Mouse (Mus musculus) heart, adult 11 months (tissue): ENCODE measurements around the gene Oasl2.
"Not testable (repeated sequence)": the region's sequence is repeated elsewhere in the genome, so short reads cannot be mapped to it uniquely, and the experiment has no call there.

Experiments
- DNase-seq: peaks from one replicate; pipeline ENCODE4 v3.0.0; 2022

Gene Oasl2

DNA sequence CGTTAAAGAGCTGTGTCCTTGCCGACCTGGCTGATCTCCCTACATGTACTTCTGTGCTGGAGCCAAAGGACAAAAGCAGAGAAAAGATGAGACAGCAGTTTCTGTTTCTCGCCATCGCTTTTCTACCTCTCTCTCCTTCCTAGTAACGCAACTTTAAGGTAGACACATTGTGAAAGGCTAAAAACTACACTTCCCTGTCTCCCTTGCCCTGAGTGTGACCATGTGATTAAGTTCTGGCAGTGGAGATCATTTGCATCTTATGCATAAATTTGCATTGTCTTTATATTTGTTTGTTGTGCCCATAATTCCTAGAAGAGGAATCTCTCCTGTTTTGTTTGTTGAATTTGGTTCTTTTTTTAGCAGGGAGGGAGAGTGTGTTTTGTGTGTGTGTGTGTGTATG lies 19.1 kb downstream of the Oasl2 start:
- DNase-seq, result no peak

DNA sequence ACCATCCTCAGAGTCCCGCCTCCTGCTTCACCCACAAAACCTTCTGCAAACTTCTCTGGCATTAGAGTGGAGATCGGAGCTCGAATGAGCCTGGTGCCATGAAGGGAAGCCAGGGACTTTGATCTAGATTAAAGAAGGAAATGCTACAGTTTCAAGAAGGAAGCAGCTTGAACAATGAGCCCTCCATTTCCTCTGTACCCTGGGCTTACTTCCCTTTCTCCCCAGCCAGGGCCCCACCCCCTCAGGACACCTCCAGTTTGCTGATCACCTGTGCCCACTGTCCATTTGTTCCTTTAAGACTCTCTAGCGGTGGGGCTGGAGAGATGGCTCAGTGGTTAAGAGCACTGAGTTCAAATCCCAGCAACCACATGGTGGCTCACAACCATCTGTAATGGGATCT lies 20.0 kb downstream of the Oasl2 start:
- peak; percentile 95 for DNase-seq

DNA sequence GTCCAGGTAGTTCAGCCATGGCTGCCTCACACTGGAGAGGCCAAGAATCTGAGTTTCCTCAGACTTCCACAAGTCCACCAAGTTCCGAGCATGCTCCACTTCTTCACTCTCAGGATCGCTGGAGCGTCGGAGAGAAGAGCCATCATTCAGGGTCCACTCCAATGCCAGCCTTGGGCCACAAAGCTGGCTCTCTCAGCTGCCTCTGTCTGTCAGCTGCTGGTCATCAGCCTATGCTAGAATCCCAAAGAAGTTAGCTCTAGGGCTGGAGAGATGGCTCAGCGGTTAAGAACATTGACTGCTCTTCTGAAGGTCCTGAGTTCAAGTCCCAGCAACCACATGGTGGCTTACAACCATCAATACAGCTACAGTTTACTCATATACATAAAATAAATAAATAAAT lies 20.6 kb downstream of the Oasl2 start:
- DNase-seq, result not testable (repeated sequence)

DNA sequence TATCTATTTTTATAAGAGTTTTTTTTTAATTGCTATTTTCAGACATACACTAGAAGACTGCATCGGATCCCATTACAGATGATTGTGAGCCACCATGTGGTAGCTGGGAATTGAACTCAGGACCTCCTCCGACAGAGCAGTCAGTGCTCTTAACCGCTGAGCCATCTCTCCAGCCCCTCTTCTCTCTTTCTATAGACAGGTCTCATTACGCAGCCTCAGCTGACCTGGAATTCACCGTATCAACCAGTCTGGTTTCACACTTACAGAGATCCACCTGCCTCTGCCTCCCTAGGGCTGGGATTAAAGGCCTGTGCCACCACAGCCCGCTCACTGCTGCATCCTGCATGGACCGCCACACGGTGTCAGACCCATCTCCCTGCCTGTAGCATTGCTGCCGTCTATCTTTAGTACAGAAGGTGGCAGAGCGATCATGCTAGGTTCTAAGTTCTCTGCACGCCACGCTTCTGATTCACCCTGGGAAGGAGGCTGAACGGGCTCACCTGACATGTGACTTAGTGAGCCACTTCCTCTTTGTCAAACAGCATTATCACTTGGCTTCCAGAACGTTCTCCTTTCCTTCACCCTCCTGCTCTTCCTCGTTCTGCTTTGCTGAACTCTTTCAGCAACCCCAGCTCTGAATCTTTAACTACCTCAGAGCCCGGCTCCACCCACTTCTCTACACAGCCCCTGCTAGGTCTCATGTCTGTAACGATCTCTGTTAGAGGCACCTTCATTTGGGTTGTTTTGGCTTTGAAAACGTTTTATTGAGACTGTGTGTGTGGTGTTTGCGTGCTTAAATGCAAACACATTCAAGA lies 25.0 kb downstream of the Oasl2 start:
- DNase-seq, result peak; percentile 93

DNA sequence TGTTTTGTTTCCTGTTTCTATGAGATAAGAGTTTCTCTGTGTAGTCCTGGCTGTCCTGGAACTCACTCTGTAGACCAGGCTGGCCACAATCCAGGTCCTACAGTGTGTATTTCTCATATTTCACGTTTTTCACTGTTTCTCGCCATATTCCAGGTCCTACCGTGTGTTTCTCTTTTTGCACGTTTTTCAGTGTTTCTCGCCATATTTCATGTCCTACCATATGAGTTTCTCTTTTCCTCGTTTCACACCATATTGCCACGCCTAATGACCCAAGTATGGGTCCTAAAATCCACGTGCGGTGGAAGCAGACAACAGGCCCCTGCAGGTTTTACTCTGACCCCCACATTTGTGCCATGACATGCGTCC lies 25.6 kb downstream of the Oasl2 start:
- DNase-seq, result no peak

DNA sequence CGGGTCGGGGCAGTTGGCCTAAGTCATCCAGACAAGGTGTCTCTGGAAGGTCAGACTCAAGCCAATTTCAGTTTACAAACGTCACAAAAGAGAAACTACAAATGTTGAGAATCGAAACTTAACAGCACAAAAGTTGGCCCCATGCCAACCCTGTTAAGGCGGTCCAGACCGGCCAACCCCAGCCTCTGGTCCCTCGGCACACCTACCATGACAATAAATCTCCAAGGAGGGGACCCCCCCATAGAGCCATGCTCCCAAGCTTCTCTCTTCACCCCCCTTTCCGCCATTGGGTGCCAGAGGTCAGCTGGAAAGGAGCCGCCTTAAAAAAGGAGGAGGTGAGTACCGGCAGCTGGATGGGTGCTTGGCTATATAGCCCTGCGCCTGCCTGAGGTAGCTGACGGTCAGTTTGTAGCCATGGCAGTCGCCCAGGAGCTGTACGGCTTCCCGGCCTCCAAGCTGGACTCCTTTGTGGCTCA lies 26.3 kb downstream of the Oasl2 start, which contains the start of gene Oasl1:
Gene Oasl1, plus strand, starts transcription at position 243 of the 476 bp plus-strand sequence.
- peak; percentile 96 for DNase-seq

DNA sequence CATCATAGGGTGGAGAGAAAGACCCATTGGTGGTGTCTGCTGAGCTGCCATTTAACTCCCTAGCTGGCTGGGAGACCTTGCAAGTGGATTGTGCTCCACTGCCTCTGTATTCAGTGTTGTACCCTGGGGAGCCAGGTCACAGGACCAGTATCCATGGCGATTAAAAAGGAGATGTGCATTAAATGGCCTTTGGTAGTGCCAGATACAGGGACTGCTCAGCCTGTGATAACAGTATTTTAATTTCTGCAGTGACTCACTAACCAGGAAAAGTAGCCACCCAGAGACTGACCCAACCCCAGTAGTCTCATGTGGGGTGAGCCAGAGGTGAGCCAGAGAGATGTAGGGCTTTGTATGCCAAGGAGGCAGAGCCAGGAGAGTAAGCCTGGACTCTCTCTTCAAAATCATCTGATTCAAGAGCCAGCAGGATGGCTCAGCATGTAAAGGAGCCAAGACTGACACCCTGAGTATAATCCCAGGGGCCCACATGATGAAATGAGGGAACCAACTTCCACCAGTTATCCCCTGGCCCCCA lies 29.5 kb downstream of the Oasl2 start:
- no peak for DNase-seq

DNA sequence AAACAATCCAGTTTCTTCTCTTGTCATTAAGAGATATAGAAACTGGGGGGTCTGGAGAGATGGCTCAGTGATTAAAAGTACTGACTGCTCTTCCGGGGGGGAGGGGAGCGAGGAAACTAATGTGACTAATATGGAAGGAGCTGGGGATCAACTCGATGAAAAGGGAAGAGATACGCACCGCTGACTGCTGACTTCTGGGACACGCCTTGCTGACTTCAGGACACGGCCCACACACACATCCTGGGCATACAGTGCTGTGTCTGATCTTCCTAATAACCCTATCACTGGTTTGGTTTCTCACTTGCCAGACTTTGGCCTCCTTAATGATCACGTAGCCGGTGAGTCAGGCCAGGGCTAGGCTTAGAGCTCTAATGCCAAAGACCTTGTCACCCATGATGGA lies 30.0 kb downstream of the Oasl2 start:
- no peak for DNase-seq

DNA sequence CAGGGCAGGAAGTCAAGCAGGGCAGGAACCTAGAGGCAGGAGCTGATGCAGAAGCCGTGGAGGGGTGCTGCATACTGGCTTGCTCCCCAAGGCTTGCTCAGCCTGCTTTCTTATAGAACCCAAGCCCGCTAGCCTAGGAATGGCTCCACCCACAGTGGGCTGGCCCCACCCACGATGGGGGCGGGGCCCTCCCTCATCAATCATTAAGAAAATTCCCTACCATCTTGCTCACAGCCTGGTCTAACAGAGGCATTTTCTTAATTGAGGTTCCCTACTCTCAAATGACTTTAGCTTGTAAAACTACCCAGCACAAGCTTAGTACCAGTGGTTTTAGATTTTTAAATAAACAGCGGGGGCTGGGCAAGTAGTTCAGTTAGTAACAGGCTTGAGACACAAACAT lies 34.9 kb downstream of the Oasl2 start:
- DNase-seq, result no peak

DNA sequence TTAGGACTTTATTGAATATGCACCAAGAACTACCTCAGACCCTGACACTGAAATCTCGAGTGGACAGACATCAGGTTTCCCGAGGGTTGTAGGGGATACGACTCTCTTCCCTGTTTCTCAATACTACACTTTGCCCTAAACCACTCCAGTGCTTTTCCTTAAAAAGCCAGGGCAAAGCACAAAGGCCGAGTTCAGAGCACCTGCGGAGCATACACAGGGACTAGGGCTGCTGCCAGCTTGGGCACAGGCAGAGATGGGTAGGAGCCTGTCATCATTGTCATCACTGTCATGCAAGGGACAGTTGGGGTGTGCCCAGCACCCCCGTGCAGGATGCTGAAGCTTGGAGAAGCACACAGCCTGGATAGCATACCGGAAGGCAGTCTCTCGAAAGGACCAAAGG lies 36.5 kb downstream of the Oasl2 start:
- no peak for DNase-seq

DNA sequence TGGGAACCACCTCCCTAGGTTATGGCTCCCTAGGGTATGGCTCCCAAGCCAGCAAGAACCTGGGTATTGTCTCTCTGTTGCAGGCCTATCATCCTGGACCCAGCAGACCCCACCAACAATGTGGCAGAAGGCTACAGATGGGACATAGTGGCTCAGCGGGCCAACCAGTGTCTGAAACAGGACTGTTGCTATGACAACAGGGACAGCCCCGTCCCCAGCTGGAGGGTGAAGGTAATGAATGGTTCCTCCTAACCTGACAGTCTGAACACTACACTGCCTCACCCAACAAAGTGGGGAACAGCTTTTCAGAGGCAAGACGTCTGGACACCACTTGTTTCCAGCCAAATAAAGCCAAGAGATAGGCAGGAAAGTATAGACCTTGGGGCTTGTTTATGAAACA lies 39.1 kb downstream of the Oasl2 start:
- DNase-seq, result no peak

DNA sequence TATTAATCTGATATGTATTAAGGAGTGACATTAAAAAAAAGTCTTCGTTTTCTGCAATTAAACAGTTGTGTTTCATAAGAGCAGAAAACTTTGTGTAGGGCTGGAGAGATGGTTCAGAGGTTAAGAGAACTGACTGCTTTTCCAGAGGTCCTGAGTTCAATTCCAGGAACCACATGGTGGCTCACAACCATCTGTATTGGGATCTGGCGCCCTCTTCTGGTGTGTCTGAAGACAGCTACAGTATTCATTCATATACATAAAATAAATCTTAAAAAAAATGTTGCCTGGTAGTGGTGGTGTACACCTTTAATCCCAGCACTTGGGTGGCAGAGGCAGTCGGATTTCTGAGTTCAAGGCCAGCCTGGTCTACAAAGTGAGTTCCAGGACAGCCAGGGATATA lies 44.4 kb downstream of the Oasl2 start:
- DNase-seq, result not testable (repeated sequence)

DNA sequence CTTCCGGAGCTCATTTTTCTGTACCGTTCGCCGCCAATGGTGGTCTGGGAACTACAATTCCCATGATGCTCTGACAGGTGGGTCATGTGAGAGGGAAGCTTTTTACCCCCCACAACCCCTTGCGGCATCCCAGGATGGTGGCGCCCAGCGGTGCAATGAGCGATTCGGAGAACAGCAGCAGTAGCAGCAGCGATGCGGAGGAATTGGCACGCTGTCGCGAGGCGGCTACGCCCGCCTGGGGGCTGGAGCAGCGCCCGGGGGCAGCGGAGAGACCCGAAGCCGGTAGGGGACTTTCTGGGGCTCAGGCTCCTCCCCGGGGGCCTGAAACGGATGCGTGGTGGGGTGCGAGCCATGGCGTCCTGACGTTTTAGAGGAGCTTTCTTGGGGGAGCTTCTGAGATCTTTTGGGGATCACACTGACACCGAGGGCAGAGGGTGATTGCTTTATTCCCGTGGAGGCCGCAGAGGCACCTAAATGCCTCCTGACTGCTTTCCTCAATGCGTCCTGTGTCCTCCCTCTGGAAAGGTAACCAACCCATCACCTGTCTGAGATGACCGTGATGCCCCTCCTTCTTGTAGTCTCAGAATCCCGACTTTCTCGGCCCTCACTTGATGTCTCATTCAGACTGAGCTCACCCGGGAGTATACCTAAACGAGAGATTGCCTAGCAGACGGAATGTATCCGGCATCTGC lies 45.5 kb downstream of the Oasl2 start, which contains the start of gene 2210016L21Rik:
Gene 2210016L21Rik, plus strand, starts transcription at position 85 of the 692 bp plus-strand sequence.
- DNase-seq, result peak; percentile 99

DNA sequence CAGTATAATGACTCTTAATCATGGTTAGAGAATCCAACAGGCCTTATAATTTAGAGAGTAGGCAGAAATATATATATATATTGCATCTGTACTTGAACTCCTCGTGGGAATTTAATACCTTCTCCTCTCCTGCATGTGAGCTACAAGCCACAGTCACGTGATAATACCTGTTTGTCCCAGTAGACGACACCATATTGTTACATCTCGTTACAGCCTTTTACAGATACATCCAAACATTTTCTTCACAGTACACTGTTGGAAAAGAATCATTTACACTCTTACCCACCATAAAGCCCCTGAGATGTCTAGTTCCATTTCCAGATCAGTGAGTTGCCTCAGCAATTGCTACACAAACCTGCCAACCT lies 46.0 kb downstream of the Oasl2 start:
- no peak for DNase-seq

DNA sequence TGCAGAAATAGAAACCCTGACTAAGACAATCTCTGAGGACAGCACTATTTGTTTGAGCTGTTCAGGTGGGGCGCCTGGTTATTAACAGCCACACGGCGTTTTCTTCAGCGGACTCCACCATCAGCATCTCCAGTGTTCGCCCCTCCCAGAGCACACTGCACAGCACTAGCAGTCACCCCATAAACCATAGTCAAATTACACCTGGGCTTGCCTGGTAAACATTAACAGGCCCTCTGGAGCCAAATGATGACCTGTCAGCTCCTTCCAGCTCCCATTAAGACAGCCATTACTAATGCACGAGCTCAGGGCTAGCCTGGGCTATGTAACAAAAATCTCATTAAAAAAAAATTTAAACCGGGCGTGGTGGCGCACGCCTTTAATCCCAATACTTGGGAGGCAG lies 48.3 kb downstream of the Oasl2 start:
- DNase-seq, result no peak

DNA sequence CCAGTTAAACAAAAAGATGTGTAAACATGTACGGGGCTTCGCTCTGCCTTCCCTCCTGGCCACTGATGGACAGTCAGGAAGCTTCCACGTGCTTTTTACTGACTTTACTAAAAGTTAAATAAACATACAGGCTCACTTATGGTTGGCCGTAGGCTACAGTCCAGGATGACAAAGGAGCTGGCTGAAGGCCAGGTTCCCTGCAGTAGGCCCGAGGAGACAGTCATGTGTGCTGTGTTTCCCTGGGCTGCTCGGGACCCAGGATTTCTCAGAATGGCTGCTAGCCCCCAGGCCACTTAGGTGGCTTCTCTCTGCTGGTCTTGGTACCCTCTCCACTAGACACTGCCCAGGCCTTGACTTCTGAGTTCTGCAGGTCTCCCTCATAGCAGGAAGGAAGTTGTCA lies 52.2 kb downstream of the Oasl2 start:
- peak; percentile 94 for DNase-seq

DNA sequence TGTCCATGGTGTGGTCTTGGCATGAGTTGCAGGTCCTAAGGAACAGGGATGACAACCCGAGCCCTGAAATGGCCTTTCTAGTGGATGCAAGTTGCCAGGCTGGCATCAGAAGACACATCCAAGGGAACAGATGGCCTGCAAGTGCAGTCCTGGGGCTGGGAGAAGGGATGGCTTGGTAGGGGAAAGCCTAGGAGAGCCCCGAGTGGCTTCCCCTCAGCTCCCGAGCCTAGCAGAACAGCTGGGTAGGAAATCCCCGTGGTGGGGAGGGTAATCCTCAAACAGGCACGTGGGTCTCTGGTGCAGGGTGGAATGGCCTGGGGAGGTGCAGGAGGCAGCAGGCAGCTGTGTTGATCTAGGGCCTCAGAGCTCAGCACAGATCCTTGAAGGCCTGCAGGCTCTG lies 52.6 kb downstream of the Oasl2 start:
- DNase-seq, result no peak

DNA sequence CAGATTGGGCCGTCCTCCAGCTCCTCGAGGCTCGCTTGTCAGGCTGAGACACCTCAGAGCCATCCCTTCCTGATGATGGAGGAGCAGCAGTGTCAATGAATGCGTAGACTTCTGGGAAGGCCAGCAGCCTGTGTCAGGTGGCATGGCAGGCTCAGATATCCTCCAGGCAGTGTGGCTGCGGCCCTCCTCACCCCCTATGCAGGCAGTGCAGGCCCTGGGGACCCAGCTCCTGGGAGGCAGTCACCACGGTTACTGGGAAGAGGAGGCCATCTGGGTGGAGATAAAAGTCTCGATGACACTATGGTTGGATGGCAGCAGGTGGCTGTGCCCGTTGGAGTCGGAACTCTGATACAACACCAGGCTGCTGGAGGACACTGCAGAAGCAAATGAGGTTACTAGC lies 53.1 kb downstream of the Oasl2 start:
- no peak for DNase-seq

DNA sequence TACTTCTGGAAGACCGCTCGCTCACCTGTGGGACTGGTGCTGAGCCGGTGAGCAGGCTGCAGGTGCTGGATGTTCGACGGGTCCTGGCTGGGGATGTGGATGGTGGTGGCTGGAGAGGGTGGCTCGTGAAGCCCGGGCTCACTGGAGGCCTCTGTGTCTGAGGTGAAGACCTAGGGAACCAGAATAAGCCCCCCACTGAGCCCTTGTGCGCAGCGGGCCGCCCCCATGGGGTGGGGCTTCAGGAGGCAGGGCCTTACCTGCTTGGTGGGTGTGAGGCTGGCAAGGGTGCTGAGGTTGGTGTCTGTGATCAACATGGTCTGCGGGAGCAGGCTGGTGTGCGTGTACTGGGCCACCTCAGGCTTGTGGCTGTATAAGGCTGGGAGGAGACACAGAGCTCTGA lies 53.9 kb downstream of the Oasl2 start:
- DNase-seq, result peak; percentile 91

DNA sequence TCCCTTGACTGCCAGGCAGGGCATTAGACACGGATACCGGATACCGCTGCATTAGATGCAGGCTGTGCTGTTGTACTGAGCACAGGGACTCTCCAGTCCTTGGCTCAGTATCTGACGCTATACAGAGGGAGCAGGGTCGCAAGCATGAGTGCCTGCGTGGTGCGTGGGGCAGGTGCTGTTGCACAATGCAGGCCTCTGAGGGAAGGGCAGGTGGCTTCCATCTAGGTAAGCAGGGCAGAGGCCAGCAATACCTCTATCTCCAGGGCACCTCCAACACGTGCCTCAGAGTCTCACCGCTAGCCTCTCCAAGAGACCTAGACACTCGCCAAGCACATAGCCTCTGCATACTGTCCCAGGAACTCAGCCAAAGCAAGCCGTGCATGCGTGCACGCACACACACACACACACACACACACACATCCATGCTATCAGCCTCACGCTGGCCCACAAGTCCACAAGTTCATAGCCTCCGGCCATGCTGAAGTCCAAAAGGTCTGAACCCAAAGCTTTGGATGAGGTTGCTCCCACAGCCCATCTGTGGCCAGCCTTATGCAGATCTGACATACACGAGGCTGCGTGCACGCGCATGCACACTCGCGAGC lies 54.6 kb downstream of the Oasl2 start:
- DNase-seq, result no peak

DNA sequence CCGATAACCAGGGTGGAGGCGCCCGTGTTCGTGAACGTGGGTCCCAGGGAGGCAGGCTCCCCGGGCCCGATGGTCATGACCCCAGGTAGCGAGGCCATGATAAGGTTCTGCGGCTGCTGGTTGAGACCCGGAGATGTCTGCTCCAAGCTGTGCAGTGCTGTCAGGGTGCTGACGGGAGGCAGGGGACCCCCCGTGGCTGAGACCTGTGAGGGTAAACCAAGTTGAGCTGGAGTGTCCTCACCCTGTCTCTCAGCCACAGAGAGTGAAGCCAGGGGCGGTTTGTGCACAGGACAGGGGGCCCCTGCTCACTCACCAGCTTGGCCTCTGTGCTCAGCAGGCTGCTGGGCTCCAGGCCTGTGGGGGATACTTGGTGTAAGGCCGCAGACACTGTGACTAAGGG lies 56.6 kb downstream of the Oasl2 start:
- peak; percentile 90 for DNase-seq

DNA sequence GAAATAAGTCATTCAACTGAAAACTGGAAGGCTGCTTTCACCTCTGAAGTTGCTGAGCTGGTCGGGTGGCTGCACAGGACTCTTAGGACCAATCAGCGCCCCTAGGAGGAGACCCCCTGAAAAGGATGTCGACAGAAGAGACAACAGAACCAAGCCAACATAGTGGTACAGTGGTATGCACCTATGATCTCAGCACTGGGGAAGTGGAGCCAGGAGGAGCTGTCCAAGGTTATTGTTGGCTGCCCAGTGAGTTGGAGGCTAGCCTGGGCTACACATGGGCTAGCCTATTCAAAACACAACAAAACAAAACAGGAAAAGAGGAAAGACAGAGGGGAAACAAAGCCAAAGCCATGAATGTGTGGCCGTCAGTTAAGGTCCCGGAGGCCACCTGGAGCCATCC lies 61.3 kb downstream of the Oasl2 start:
- peak; percentile 67 for DNase-seq
